Mouse (Mus musculus) left cerebral cortex, adult 6 months (tissue): Measurements from ENCODE around the gene Diexf. TPM values are rescaled to one million over a fixed set of nuclear protein-coding genes. Genes with fewer than 3 reads are reported as not detected.

Experiments used
- long read RNA-seq, 2 experiments: library from polyadenylated mRNA; unstranded; transcript quantifications; one replicate each; pipeline ENCODE4 v2.0.0; 2019 to 2020
- polyA plus RNA-seq: library from polyadenylated mRNA; unstranded; fragments of <200 nt; fragmentation: Nextera tagmentation; gene quantifications from 2 replicates; pipeline ENCODE4 v1.2.3, GENCODE M21; 2021

The Diexf gene
- polyA plus RNA-seq: 1.3 and 2.9 TPM in 2 replicates
- long read RNA-seq, experiment 1, full-length matches to known transcripts: 3 of 11 reads
- long read RNA-seq, experiment 1, partial matches to known transcripts: 6 of 11 reads
- long read RNA-seq, experiment 1, other reads (novel, unspliced or antisense): 2 of 11 reads
- long read RNA-seq, experiment 2, partial matches to known transcripts: 3 of 9 reads
- long read RNA-seq, experiment 2, other reads (novel, unspliced or antisense): 6 of 9 reads

DNA sequence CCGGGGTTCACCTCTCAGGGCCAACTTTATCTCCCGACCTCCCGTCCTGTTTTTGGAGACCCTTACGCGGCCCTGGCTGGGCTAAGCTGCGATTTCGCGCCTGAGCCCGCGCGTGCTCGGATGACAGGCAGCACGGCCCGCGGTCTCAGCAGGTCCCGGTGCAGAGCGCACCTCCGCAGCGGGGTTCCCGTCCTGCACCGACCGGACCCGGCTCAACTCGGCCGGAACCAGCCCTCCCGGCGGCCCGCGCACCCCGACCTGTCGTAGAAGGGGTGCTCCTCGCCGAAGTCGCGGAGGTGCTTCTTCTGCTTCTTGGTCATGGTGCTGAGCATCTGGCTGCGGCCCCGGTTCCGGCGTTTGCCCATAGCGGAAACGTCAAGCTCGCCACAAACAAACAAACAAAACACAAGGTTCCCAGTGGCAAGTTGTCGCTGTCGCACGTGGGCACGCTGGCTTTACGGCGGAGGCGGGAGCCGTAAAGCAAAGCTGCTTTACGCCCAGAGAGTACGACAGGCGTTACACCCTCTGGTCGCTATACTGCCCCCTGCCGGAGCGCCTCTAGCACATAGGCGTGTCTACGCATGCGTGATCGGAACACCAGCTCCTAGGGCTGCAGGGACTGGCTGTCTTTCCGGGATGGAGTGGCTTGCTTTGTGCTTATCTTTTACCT lies at the start of gene Diexf:
Gene Diexf, minus strand, starts transcription at position 487 of the 670 bp plus-strand sequence.

GRCm38 (mm10) chr1:193167746-193168145 lies 37.7 kb upstream of the Diexf start, which contains the start of gene A130010J15Rik:
Gene A130010J15Rik (plus strand): TSS chr1:193168046.

DNA sequence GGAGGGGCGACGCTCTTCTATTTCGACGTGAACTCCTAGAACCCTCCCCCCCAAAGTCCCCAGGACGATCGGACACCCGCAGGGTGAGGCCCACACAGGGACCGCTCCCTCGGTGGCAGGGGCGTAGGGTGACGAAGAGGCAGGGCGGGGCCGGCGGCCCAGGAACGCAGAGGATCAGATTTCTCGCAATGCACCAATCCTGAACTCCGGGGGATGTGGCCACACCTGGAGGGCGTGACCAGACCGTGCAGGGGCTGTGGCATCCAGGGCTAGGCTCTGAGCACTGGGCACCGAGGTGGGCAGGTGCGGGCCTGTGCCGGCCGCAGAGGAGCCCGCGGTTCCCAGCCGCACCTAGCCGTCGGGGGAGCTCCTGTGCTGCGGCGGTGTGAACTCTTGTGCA lies 22.8 kb upstream of the Diexf start, which contains the start of gene Irf6:
Gene Irf6, plus strand, starts transcription at position 240 of the 400 bp plus-strand sequence.

Other genes with a start within 250 kb of the Diexf start
- 4.3 and 4.6 TPM in 2 replicates for gene Syt14, start 94.5 kb downstream of the Diexf start, polyA plus RNA-seq
- gene Irf6, start 22.8 kb upstream of the Diexf start, polyA plus RNA-seq: 0.44 and 0.50 TPM in 2 replicates
- gene A130010J15Rik, start 37.8 kb upstream of the Diexf start, polyA plus RNA-seq: 3.8 and 5.9 TPM in 2 replicates
- 0.69 and 1.0 TPM in 2 replicates for gene Traf3ip3, start 71.4 kb upstream of the Diexf start, polyA plus RNA-seq
- 0.67 and 0.76 TPM in 2 replicates for gene Lamb3, start 77.4 kb upstream of the Diexf start, polyA plus RNA-seq
- gene Hsd11b1, start 133.8 kb upstream of the Diexf start, polyA plus RNA-seq: 29.0 and 36.1 TPM in 2 replicates
- 16.3 and 17.8 TPM in 2 replicates for gene G0s2, start 142.9 kb upstream of the Diexf start, polyA plus RNA-seq
- 13.6 and 16.6 TPM in 2 replicates for gene Camk1g, start 240.0 kb upstream of the Diexf start, polyA plus RNA-seq